Mouse (Mus musculus) lung, embryonic 16.5 days (tissue): ENCODE measurements around the gene Gm10134. TPM values are rescaled to one million over a fixed set of nuclear protein-coding genes. Genes with fewer than 3 reads are reported as not detected.

ENCODE experiments used
- ATAC-seq: fragments of 200-750 bp; cut with Nextera tagmentation; 2 replicates; pipeline ENCODE4 v1.8.0; 2017; ENCODE audit warnings: low read depth, mild to moderate bottlenecking, moderate library complexity
- H3K27ac ChIP-seq: fragments of 300-500 bp; sonication (generic); 2 replicates; pipeline ENCODE4 v1.5.1; 2014; ENCODE audit warnings: mild to moderate bottlenecking, control low read depth, low read length
- H3K27me3 ChIP-seq: fragments of 300-500 bp; sonication (generic); 2 replicates; pipeline ENCODE4 v1.6.1; 2014; ENCODE audit warnings: low read depth, low read length, mixed read lengths; ENCODE audit not compliant: control insufficient read depth, insufficient read depth
- H3K36me3 ChIP-seq: fragments of 300-500 bp; sonication (generic); 2 replicates; pipeline ENCODE4 v1.6.1; 2014; ENCODE audit warnings: low read length; ENCODE audit not compliant: control insufficient read depth, insufficient read depth
- H3K4me1 ChIP-seq: fragments of 300-500 bp; sonication (generic); replicated peaks from 2 replicates; pipeline ENCODE4 v1.6.1; 2014; ENCODE audit warnings: low read length, mixed read lengths; ENCODE audit not compliant: control insufficient read depth, insufficient read depth
- H3K4me2 ChIP-seq: fragments of 300-500 bp; sonication (generic); 2 replicates; pipeline ENCODE4 v1.6.1; 2014; ENCODE audit warnings: low read depth, low read length, control low read depth
- H3K4me3 ChIP-seq: fragments of 300-500 bp; sonication (generic); 2 replicates; pipeline ENCODE4 v1.5.1; 2014; ENCODE audit warnings: mild to moderate bottlenecking, low read length, control low read depth
- H3K9ac ChIP-seq: fragments of 300-500 bp; sonication (generic); 2 replicates; pipeline ENCODE4 v1.6.1; 2014; ENCODE audit warnings: low read length, control low read depth
- H3K9me3 ChIP-seq: fragments of 300-500 bp; sonication (generic); 2 replicates; pipeline ENCODE4 v1.6.1; 2016; ENCODE audit warnings: low read length; ENCODE audit not compliant: control insufficient read depth
- WGBS: fragments of 180-500 bp; shearing (Covaris S2); extraction: QIAGEN DNeasy Blood & Tissue Kit; methylation state at CpG from one replicate; pipeline ENCODE4 v1.1.7; 2014; 5-methylcytosine and 5-hydroxymethylcytosine counted together
- polyA plus RNA-seq: library from polyadenylated mRNA; unstranded; fragments of >200 nt; fragmentation: Nextera tagmentation; extraction: Ambion mirVana; gene quantifications from 2 replicates; pipeline ENCODE4 v1.2.1, GENCODE M21; 2015

The Gm10134 gene
- polyA plus RNA-seq, 1 experiment from 2014 or later, result 3.4 TPM

- WGBS, result 36% methylated on average over 4 of the region's 4 CpGs
These were observed 29.3 kb downstream of the Gm10134 start for GRCm38 (mm10) chr2:28535263-28535540.

DNA sequence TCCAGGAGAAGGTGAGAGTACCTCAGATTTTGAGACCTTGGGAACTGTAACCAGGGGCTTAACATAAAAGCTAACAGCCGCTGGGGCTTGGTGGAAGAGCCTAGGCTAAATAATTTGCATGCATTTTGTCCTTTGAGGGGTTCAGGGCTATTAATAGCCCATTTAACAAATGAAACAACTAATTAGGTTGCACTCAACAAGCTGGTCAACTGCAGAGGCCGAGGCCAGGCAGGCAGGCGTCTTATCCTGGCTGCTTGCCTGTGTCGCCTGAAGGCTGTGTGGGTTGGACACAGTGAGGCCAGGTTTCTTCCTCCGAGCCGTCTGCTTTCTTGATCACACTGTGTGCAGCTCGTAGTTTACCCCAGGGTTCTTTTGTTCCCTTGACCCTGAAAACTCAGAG lies 29.8 kb downstream of the Gm10134 start:
- Histone ChIP-seq H3K27ac (peak overlapping the region; percentile 76), H3K4me2 (peak overlapping the region; percentile 77), H3K36me3 (no peaks in the 10 kb centered on the region), H3K9me3 (no peaks in the 10 kb centered on the region), H3K27me3 (no peaks in the 10 kb centered on the region), H3K4me1 (peaks cover 64% of the 10 kb centered on the region), H3K9ac (peak overlapping the region; percentile 77; the same call in 1 of the 2 replicates), H3K4me3 (no peak overlapping the region)
- 40% methylated on average over 7 of the region's 7 CpGs for WGBS
- no peak for ATAC-seq

More at GRCm38 (mm10) chr2:28535263-28535540, 29.3 kb downstream of the Gm10134 start:
- H3K36me3 ChIP-seq, result no peaks in the 10 kb centered on the region
- H3K9me3 ChIP-seq, result no peaks in the 10 kb centered on the region
- peaks cover 64% of the 10 kb centered on the region for H3K4me1 ChIP-seq
- H3K4me2 ChIP-seq, result peak overlapping the region; percentile 77
- H3K4me3 ChIP-seq, result peak overlapping the region; percentile 76
- H3K9ac ChIP-seq, result peak overlapping the region; percentile 77
- H3K27me3 ChIP-seq, result no peaks in the 10 kb centered on the region
- H3K27ac ChIP-seq, result peak overlapping the region; percentile 76
- ATAC-seq, result no peak

- no peaks in the 10 kb centered on the region for H3K36me3 ChIP-seq
- H3K9me3 ChIP-seq, result no peaks in the 10 kb centered on the region
- 26% methylated on average over 4 of the region's 4 CpGs for WGBS
- H3K9ac ChIP-seq, result no peak overlapping the region
- H3K27me3 ChIP-seq, result no peaks in the 10 kb centered on the region
- peak overlapping the region; percentile 76 for H3K27ac ChIP-seq
- peak; percentile 15; the same call in 1 of the 2 replicates for ATAC-seq
- no peak overlapping the region for H3K4me2 ChIP-seq
- no peak overlapping the region for H3K4me3 ChIP-seq
- H3K4me1 ChIP-seq, result peaks cover 64% of the 10 kb centered on the region
These were observed 30.3 kb downstream of the Gm10134 start for GRCm38 (mm10) chr2:28536166-28536565.

DNA sequence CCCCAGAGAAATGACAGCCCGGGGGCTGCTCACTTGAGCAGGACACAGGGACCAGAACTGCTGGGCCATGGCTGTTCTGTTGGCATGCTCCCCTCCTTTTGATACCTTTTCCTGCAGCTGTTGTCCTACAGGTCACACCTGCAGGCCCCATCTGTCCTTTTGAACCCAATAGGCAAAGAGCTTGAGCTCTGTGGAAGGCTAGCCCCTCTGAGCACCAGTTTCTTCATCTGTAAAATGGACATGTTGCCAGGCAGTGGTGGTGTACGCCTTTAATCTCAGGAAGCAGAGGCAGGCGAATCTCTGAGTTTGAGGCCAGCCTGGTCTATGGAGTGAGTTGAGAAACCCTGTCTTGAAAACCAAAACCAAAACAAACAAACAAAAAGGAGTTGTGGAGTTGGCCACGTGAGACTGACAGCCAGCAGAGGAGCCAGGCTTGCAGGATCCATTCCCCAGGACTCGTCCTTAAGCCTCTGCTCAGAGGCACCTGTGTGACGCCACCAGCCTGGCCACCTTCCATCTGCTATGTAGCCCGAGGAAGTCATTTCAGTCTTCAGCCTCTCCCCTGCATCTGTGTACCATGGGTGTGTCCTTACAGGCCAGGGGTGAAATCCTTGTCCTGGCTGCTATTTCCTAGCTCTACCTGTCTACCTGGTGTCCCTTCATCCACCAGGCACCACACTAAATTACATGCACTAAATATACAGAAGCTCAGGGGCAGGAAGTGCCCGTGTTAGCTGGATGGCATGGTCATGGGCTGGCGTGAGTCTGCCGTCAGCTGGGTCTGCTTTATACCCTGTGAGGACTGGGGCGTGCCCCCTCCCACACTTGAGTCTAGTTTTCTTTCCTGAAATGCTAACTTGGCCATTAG lies 31.1 kb downstream of the Gm10134 start:
- WGBS, result 64% methylated on average over 11 of the region's 11 CpGs
- H3K27me3 ChIP-seq, result no peaks in the 10 kb centered on the region
- peak overlapping the region; percentile 9; the same call in 1 of the 2 replicates for H3K27ac ChIP-seq
- no peak overlapping the region for H3K4me3 ChIP-seq
- ATAC-seq, result no peak
- H3K4me1 ChIP-seq, result peaks cover 64% of the 10 kb centered on the region
- no peak overlapping the region for H3K4me2 ChIP-seq
- no peak overlapping the region; the same call in 1 of the 2 replicates for H3K9ac ChIP-seq
- no peaks in the 10 kb centered on the region; the same call in 1 of the 2 replicates for H3K36me3 ChIP-seq
- no peaks in the 10 kb centered on the region for H3K9me3 ChIP-seq

DNA sequence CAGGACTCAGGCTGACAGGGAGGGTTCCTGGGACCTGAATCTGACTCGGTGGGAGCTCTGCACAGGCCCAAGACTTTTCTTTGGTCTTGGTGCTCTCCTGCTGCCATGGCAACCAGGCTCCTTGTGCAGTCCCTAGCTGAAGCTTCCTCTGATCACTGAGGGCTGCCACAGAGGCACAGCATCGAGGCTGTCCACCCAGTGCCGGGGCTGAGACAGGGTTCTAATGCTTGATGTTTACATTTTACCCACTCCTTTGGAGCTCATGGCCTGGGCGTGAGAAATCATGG lies 31.7 kb downstream of the Gm10134 start:
- no peak overlapping the region for H3K27ac ChIP-seq
- 31% methylated on average over 4 of the region's 4 CpGs for WGBS

DNA sequence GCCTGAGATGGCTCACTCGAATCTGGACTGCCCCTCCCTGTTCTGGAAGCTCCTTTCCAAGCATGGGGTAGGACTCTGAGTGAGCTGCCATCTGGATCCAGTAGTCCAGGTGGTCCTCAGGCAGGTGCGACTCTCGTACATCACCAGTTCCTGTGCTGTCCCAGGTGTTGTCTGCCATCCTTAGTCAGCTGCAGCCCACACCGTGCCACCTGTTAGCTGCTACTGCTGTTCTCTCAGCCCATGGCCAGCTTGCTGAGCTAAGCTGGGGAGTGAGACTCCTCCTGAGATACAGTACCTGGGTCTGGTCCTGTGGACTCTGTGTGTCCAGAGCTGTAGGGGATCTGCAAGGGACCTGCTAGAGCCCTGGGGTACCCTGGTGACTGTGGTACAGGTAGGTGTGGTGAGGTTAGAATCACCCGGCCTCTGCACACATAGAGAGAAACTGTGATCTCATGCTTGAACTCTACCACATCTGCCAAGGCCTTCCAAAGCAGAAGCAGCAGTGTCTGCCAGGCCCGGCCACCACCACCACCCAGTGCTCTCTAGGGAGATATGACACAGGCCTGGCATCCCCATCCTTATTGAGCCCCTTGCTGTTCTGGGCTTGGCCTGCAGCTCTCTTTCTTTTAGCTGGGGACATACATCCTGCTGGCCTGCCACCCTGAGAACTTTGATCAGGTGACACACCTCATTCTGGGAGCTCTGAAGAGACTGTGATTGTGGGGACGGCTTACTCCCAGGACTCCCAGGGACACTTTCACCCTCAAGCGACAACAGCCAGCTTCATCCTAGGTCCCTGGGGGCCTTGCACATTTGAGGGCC lies 32.3 kb downstream of the Gm10134 start:
- peaks cover 5% of the 10 kb centered on the region for H3K36me3 ChIP-seq
- H3K4me1 ChIP-seq, result peaks cover 55% of the 10 kb centered on the region
- H3K4me3 ChIP-seq, result no peak overlapping the region
- H3K9me3 ChIP-seq, result no peaks in the 10 kb centered on the region
- no peak overlapping the region for H3K4me2 ChIP-seq
- 70% methylated on average over 8 of the region's 8 CpGs for WGBS
- no peak overlapping the region; the same call in 1 of the 2 replicates for H3K27ac ChIP-seq
- H3K27me3 ChIP-seq, result no peaks in the 10 kb centered on the region
- ATAC-seq, result no peak
- no peak overlapping the region for H3K9ac ChIP-seq

More for the DNA sequence above, 31.7 kb downstream of the Gm10134 start:
- no peak for ATAC-seq
- Histone ChIP-seq H3K9me3 (no peaks in the 10 kb centered on the region), H3K36me3 (peaks cover 5% of the 10 kb centered on the region), H3K4me1 (peaks cover 61% of the 10 kb centered on the region), H3K4me3 (no peak overlapping the region), H3K27me3 (no peaks in the 10 kb centered on the region), H3K9ac (no peak overlapping the region; the same call in 1 of the 2 replicates), H3K4me2 (no peak overlapping the region)

DNA sequence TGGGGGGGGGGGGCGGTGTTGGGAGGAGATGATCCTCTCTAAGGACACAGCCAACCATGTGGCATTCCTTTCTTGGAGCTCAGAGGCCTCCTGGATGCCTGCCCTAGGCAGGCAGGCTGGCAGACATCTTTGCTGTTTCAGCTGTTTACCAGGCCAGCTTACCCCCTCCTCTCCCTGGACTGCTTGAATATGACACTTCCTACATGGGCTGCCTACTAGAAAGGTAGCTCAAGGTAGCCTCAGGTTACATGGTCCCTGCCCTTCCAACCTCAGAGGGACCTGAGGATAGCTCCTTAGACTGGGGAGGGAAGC lies 32.9 kb downstream of the Gm10134 start:
- Histone ChIP-seq H3K4me2 (no peak overlapping the region), H3K4me3 (no peak overlapping the region), H3K9ac (no peak overlapping the region; the same call in 1 of the 2 replicates), H3K4me1 (peaks cover 53% of the 10 kb centered on the region), H3K27ac (peak overlapping the region; percentile 37), H3K27me3 (no peaks in the 10 kb centered on the region), H3K36me3 (peaks cover 8% of the 10 kb centered on the region), H3K9me3 (no peaks in the 10 kb centered on the region)
- no peak for ATAC-seq
- WGBS, result 50% methylated on average over 1 of the region's 1 CpGs

- peak overlapping the region; percentile 37 for H3K27ac ChIP-seq
- no peak overlapping the region for H3K4me3 ChIP-seq
- no peaks in the 10 kb centered on the region for H3K9me3 ChIP-seq
- peaks cover 9% of the 10 kb centered on the region for H3K36me3 ChIP-seq
- peak overlapping the region; percentile 17; the same call in 1 of the 2 replicates for H3K4me2 ChIP-seq
- ATAC-seq, result peak; percentile 68
- peaks cover 49% of the 10 kb centered on the region for H3K4me1 ChIP-seq
- WGBS, result 38% methylated on average over 7 of the region's 7 CpGs
- no peaks in the 10 kb centered on the region for H3K27me3 ChIP-seq
- H3K9ac ChIP-seq, result peak overlapping the region; percentile 49
These were observed 33.3 kb downstream of the Gm10134 start for GRCm38 (mm10) chr2:28539206-28539605.

DNA sequence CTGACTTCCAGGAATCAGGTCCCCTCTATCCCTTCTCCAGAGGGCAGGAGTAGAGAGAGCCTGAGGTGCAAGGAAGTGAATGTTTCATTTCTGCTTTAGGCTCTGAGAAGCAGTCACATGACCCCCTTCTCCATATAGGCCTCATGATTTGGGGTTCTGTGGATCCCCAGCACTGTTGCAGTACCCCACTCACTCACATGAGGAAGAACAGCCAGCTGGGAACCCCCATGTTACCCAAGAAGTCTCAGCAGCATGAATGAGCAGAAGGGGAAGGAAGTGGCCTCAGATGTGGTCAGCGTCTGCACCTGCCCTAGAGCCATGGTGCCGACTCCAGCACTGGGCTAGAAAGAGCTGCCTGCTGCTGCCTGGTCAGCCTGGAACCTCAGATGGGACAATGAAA lies 34.1 kb downstream of the Gm10134 start:
- H3K4me1 ChIP-seq, result peaks cover 42% of the 10 kb centered on the region
- WGBS, result 93% methylated on average over 2 of the region's 2 CpGs
- no peaks in the 10 kb centered on the region for H3K9me3 ChIP-seq
- H3K4me2 ChIP-seq, result no peak overlapping the region
- H3K9ac ChIP-seq, result peak overlapping the region; percentile 49; the same call in 1 of the 2 replicates
- H3K27ac ChIP-seq, result peak overlapping the region; percentile 37
- H3K27me3 ChIP-seq, result no peaks in the 10 kb centered on the region
- ATAC-seq, result no peak
- no peak overlapping the region for H3K4me3 ChIP-seq
- peaks cover 9% of the 10 kb centered on the region for H3K36me3 ChIP-seq
